Mouse (Mus musculus): ENCODE results near the gene Abca4. TPM values are rescaled to one million over a fixed set of nuclear protein-coding genes. Genes with fewer than 3 reads are reported as not detected.

The Abca4 gene
- polyA plus RNA-seq, 1 experiment from 2014 or later = 2.3 TPM

DNA sequence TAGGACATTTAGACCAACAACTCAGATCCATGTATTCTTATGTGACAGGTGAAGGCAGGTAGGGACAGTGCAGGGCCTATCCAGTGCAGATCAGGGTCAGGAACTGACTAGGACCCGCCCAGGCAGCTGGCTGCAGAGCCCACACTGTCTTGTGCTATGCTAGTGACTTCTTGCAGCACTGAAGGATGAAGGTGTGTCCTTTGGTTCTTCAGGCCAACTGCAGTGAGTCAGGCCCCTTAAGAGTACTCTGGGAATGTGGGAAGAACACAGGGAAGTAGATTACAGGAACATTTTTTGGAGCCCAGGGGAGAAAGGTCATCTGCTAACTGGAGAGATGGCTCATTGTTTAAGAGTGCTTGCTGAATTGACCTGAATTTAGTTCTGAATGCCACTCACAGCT, 31.8 kb upstream of the Abca4 start:
- TF ChIP-seq CTCF (IDR thresholded peaks at IDR 0.05) = no peak
- TF ChIP-seq EP300 (IDR thresholded peaks at IDR 0.05) = peak; percentile 95
- no peaks in the 10 kb centered on the region for H3K27me3 ChIP-seq (replicated peaks; ENCODE audit: insufficient read depth, low read length)
- no peaks in the 10 kb centered on the region for H3K4me1 ChIP-seq (ENCODE audit: insufficient read depth, low read depth, low read length)
- H3K9me3 ChIP-seq (ENCODE audit: low read length) = no peaks in the 10 kb centered on the region
- H3K4me2 ChIP-seq (replicated peaks; ENCODE audit: low read depth, low read length) = no peak overlapping the region
- H3K9ac ChIP-seq (replicated peaks; ENCODE audit: low read depth) = no peak overlapping the region
- peaks cover 53% of the 10 kb centered on the region for H3K36me3 ChIP-seq (ENCODE audit: insufficient read depth, low read length)
- peak; percentile 94 for ATAC-seq
- DNase-seq (ENCODE audit: low spot score) = peak; percentile 87
- peak overlapping the region; percentile 4; the same call in 1 of the 2 replicates for H3K27ac ChIP-seq (ENCODE audit: low read length)
- no peak overlapping the region for H3K4me3 ChIP-seq (ENCODE audit: low read depth, low read length)
- 57% methylated on average over 1 of the region's 1 CpGs for WGBS

DNA sequence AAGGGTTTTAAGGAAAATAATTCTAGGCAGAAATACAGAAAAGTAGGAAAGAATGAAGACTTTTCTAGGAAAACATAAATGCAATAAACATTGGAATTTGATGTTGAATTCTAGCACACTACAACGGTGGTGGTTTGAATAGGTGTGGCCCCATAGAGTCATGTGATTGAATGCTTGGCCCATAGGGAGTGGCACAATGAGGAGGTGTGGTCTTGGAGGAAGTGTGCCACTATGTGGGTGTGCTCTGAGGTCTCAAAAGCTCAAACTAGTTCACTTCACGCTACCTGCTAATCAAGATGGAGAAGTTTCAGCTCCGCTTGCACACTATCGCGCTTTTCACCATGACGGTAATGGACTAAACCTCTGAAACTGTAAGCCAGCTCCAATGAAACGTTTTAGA, 25.8 kb upstream of the Abca4 start:
- 91% methylated on average over 7 of the region's 7 CpGs for WGBS
- Histone ChIP-seq H3K4me1 (ENCODE audit: insufficient read depth, low read depth, low read length) (0 out of 2 replicates have a peak, but pooled peaks cover 3% of the 10 kb centered on the region), H3K4me2 (replicated peaks; ENCODE audit: low read depth, low read length) (no peak overlapping the region), H3K9me3 (ENCODE audit: low read length) (no peaks in the 10 kb centered on the region), H3K27ac (ENCODE audit: low read length) (no peak overlapping the region), H3K36me3 (ENCODE audit: insufficient read depth, low read length) (0 out of 2 replicates have a peak, but pooled peaks cover 15% of the 10 kb centered on the region), H3K9ac (replicated peaks; ENCODE audit: low read depth) (no peak overlapping the region), H3K27me3 (replicated peaks; ENCODE audit: insufficient read depth, low read length) (no peaks in the 10 kb centered on the region), H3K4me3 (ENCODE audit: low read depth, low read length) (no peak overlapping the region)
- no peak for TF ChIP-seq EP300 (IDR thresholded peaks at IDR 0.05)
- TF ChIP-seq CTCF (IDR thresholded peaks at IDR 0.05) = no peak
- no peak for ATAC-seq
- DNase-seq (ENCODE audit: low spot score) = no peak

DNA sequence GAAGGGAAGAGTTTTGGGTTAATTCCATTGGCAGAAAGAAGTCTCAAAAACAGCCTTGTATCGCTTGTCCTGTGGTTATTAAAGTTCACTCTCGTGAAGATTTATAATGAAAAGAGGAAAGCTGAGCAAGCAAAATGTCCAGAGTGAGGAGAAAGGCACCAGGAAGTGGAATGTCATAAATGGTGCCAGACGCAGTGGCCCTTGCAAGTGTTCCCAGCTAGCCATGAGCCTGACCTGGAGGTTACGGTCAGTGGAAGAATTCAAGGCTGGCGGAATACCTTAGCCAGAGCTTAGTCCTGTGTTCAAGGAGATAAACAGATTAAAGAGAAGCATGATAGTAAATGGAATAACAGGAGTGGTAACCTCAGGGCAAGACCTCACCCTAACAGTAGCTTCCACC, 25.1 kb upstream of the Abca4 start:
- no peak for ATAC-seq
- TF ChIP-seq EP300 (IDR thresholded peaks at IDR 0.05) (no peak), CTCF (IDR thresholded peaks at IDR 0.05) (no peak)
- H3K4me1 ChIP-seq (ENCODE audit: insufficient read depth, low read depth, low read length) = 0 out of 2 replicates have a peak, but pooled peaks cover 3% of the 10 kb centered on the region
- H3K9ac ChIP-seq (replicated peaks; ENCODE audit: low read depth) = no peak overlapping the region
- no peak for DNase-seq (ENCODE audit: low spot score)
- H3K4me2 ChIP-seq (replicated peaks; ENCODE audit: low read depth, low read length) = no peak overlapping the region
- H3K27ac ChIP-seq (ENCODE audit: low read length) = no peak overlapping the region
- no peak overlapping the region for H3K4me3 ChIP-seq (ENCODE audit: low read depth, low read length)
- no peaks in the 10 kb centered on the region for H3K27me3 ChIP-seq (replicated peaks; ENCODE audit: insufficient read depth, low read length)
- H3K9me3 ChIP-seq (ENCODE audit: low read length) = no peaks in the 10 kb centered on the region
- 80% methylated on average over 5 of the region's 5 CpGs for WGBS
- H3K36me3 ChIP-seq (ENCODE audit: insufficient read depth, low read length) = 0 out of 2 replicates have a peak, but pooled peaks cover 15% of the 10 kb centered on the region

DNA sequence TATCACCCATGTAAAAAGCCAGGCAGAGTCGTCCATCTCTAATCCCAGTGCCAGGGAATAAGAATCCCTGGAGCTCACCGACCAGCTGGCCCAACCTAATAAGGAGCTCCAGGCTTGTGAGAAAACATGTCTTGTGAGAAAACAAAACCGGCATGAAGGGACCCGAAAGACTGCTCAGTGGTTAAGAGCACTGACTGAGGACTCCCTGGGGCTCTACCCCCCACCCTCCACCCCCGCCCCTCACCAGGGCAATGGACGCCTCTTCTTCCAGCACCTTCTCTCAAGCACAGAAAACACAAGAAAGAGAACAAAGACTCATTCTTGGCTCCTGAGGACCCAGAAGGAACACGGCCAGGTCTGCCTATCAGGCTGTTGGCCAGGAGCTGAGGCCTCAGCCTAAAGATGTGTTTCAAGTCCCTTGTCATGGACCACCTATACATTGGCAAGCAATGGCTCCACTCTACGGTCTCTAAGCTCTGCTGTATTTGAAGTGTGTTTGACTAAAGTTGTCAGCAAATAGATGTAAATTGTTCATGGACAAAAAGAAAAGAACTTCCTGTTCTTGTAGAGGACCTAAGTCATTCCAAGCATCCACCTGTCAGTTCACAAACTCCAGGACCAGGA, 23.1 kb upstream of the Abca4 start:
- DNase-seq (ENCODE audit: low spot score) = no peak
- Histone ChIP-seq H3K4me2 (replicated peaks; ENCODE audit: low read depth, low read length) (no peak overlapping the region), H3K27me3 (replicated peaks; ENCODE audit: insufficient read depth, low read length) (no peaks in the 10 kb centered on the region), H3K9me3 (ENCODE audit: low read length) (no peaks in the 10 kb centered on the region), H3K4me1 (ENCODE audit: insufficient read depth, low read depth, low read length) (0 out of 2 replicates have a peak, but pooled peaks cover 3% of the 10 kb centered on the region), H3K36me3 (ENCODE audit: insufficient read depth, low read length) (0 out of 2 replicates have a peak, but pooled peaks cover 7% of the 10 kb centered on the region), H3K27ac (ENCODE audit: low read length) (no peak overlapping the region), H3K9ac (replicated peaks; ENCODE audit: low read depth) (no peak overlapping the region), H3K4me3 (ENCODE audit: low read depth, low read length) (no peak overlapping the region)
- ATAC-seq = no peak
- TF ChIP-seq CTCF (IDR thresholded peaks at IDR 0.05) = no peak
- no peak for TF ChIP-seq EP300 (IDR thresholded peaks at IDR 0.05)
- 63% methylated on average over 8 of the region's 8 CpGs for WGBS

DNA sequence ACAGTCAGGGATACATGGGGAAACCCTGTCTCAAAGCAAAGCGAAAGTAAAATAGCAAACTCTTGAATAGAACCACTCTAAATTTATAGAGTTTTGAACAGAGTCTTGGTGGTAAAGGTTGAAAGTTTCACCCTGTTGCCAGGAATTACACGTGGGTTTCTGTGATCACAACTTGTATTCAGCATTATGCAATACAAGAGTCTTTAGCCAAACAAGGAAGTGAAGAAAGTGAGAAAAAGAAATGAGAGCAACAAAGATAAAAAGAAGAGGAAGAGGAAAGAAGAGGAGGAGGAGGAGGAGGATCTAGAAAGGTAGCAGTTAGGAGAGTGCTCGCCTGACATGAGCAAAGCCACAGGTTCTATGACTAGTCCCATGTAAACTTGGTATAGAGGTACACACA, 21.9 kb upstream of the Abca4 start:
- H3K9me3 ChIP-seq (ENCODE audit: low read length) = no peaks in the 10 kb centered on the region
- ATAC-seq = no peak

DNA sequence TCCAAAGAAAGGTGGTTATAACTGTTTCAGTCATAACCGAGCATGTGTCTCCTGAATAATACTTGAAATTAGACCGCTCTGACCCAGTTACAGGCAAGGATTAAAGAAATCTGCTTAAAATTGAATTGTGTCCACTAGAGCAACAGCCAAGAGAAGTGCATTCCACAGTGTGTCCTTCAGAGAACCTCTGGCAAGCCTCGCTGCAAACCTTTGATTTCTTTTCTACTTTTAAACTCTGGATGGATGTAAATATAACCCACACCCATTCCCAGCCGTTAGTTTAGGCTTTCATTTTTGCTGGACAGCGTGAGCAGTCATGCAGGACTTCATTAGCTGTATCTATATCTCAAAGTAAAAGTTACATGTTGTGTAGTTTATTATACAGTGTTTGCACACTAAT, 17.6 kb upstream of the Abca4 start:
- ATAC-seq (peak; percentile 12; the same call in 1 of the 2 replicates), DNase-seq (ENCODE audit: low spot score) (peak; percentile 38)
- Histone ChIP-seq H3K27ac (ENCODE audit: low read length) (no peak overlapping the region), H3K27me3 (replicated peaks; ENCODE audit: insufficient read depth, low read length) (no peaks in the 10 kb centered on the region), H3K9ac (replicated peaks; ENCODE audit: low read depth) (no peak overlapping the region), H3K4me2 (replicated peaks; ENCODE audit: low read depth, low read length) (no peak overlapping the region), H3K36me3 (ENCODE audit: insufficient read depth, low read length) (no peaks in the 10 kb centered on the region), H3K9me3 (ENCODE audit: low read length) (no peaks in the 10 kb centered on the region), H3K4me1 (ENCODE audit: insufficient read depth, low read depth, low read length) (no peaks in the 10 kb centered on the region), H3K4me3 (ENCODE audit: low read depth, low read length) (no peak overlapping the region)
- TF ChIP-seq CTCF (IDR thresholded peaks at IDR 0.05) (no peak), EP300 (IDR thresholded peaks at IDR 0.05) (no peak)
- 31% methylated on average over 5 of the region's 5 CpGs for whole genome bisulfite sequencing

More for the DNA sequence above, 21.9 kb upstream of the Abca4 start:
- TF ChIP-seq EP300 (IDR thresholded peaks at IDR 0.05) = no peak
- TF ChIP-seq CTCF (IDR thresholded peaks at IDR 0.05) = no peak
- H3K4me2 ChIP-seq (replicated peaks; ENCODE audit: low read depth, low read length) = no peak overlapping the region
- no peak overlapping the region for H3K4me3 ChIP-seq (ENCODE audit: low read depth, low read length)
- WGBS = 56% methylated on average over 3 of the region's 3 CpGs
- no peaks in the 10 kb centered on the region for H3K36me3 ChIP-seq (ENCODE audit: insufficient read depth, low read length)
- no peak overlapping the region for H3K9ac ChIP-seq (replicated peaks; ENCODE audit: low read depth)
- H3K27ac ChIP-seq (ENCODE audit: low read length) = no peak overlapping the region
- 0 out of 2 replicates have a peak, but pooled peaks cover 3% of the 10 kb centered on the region for H3K4me1 ChIP-seq (ENCODE audit: insufficient read depth, low read depth, low read length)
- no peak for DNase-seq (ENCODE audit: low spot score)
- H3K27me3 ChIP-seq (replicated peaks; ENCODE audit: insufficient read depth, low read length) = no peaks in the 10 kb centered on the region
